16 mouse cellular contexts compared by ENCODE assay signal in genomic region chr12:16320536-16321402, GRCm38 (mm10).
DNase-seq lines count a peak whose midpoint lies in the region; ATAC-seq lines count a peak whose summit lies in the region.
"Had no signal": no experiment of that assay in that cellular context is flagged by ENCODE, and none has a peak within 500 bp of the region (broad histone marks: within the 10 kb centered on the region; RNA-seq: fewer than 3 reads in every experiment).

No protein-coding gene starts in this region.

- H3K9ac ChIP-seq in embryonic facial prominence, embryonic 13.5 days: no peak overlapping the region
- no peak overlapping the region for H3K9ac ChIP-seq in midbrain, embryonic 16.5 days (ENCODE audit: low read depth, low read length)
- H3K9ac ChIP-seq: embryonic facial prominence, embryonic 15.5 days; intestine, embryonic 15.5 days had no signal

- H3K4me3 ChIP-seq in embryonic facial prominence, embryonic 13.5 days: no peak overlapping the region
- no peak overlapping the region for H3K4me3 ChIP-seq in midbrain, embryonic 16.5 days (ENCODE audit: low read depth, low read length)
- H3K4me3 ChIP-seq: embryonic facial prominence, embryonic 15.5 days; intestine, embryonic 15.5 days had no signal

- no peak overlapping the region for H3K4me2 ChIP-seq in embryonic facial prominence, embryonic 13.5 days
- no peak overlapping the region for H3K4me2 ChIP-seq in midbrain, embryonic 16.5 days (ENCODE audit: low read length)
- H3K4me2 ChIP-seq: embryonic facial prominence, embryonic 15.5 days; intestine, embryonic 15.5 days had no signal

- no peak for ATAC-seq in embryonic facial prominence, embryonic 13.5 days (ENCODE audit: insufficient number of reproducible peaks, insufficient read depth, low FRiP score, low TSS enrichment, low read depth)
- peak; percentile 80 for ATAC-seq in midbrain, embryonic 16.5 days
- ATAC-seq: forebrain, embryonic 14.5 days; intestine, embryonic 15.5 days had no signal

- 0 out of 2 replicates have a peak overlapping the region, but pooled peaks have one; percentile 34 for H3K27ac ChIP-seq in embryonic facial prominence, embryonic 13.5 days
- H3K27ac ChIP-seq in midbrain, embryonic 16.5 days (ENCODE audit: low read length): peak overlapping the region; percentile 70
- H3K27ac ChIP-seq: embryonic facial prominence, embryonic 15.5 days; intestine, embryonic 15.5 days had no signal

- H3K36me3 ChIP-seq in embryonic facial prominence, embryonic 13.5 days: no peaks in the 10 kb centered on the region
- H3K36me3 ChIP-seq in midbrain, embryonic 16.5 days (ENCODE audit: control insufficient read depth, insufficient read depth, low read length): no peaks in the 10 kb centered on the region
- H3K36me3 ChIP-seq: embryonic facial prominence, embryonic 15.5 days; intestine, embryonic 15.5 days had no signal

- WGBS in embryonic facial prominence, embryonic 13.5 days: 54% methylated on average over 9 of the region's 9 CpGs
- 54% methylated on average over 9 of the region's 9 CpGs for WGBS in midbrain, embryonic 16.5 days

- H3K4me1 ChIP-seq in embryonic facial prominence, embryonic 13.5 days: peaks cover 7% of the 10 kb centered on the region; the same call in 1 of the 2 replicates
- H3K4me1 ChIP-seq in midbrain, embryonic 16.5 days (ENCODE audit: control insufficient read depth, insufficient read depth, low read length): no peaks in the 10 kb centered on the region
- H3K4me1 ChIP-seq: intestine, embryonic 15.5 days had no signal

- H3K27me3 ChIP-seq in embryonic facial prominence, embryonic 13.5 days: no peaks in the 10 kb centered on the region
- no peaks in the 10 kb centered on the region for H3K27me3 ChIP-seq in midbrain, embryonic 16.5 days (ENCODE audit: control insufficient read depth, insufficient read depth, low read depth, low read length)
- H3K27me3 ChIP-seq: embryonic facial prominence, embryonic 15.5 days; intestine, embryonic 15.5 days had no signal

- peak; percentile 3 for DNase-seq in embryo, embryonic 11.5 days (ENCODE audit: low read depth, low spot score)
- no peak for DNase-seq in embryo, embryonic 10.5 days (ENCODE audit: low spot score)
- peak; percentile 2 for DNase-seq in kidney, postnatal 14 days
- no peak for DNase-seq in kidney, postnatal 36 days
- no peak for DNase-seq in T-cell, adult 2 months (ENCODE audit: low spot score)
- DNase-seq in gastrocnemius, adult 8-10 months (ENCODE audit: low spot score in 2 of 2): no peak
- DNase-seq: cerebellum, adult 8-10 months; gastrocnemius, postnatal 14 days; layer of hippocampus, adult 9-11 months; lung, adult 2 months; retina, postnatal 1 day had no signal

- H3K9me3 ChIP-seq in embryonic facial prominence, embryonic 13.5 days: no peaks in the 10 kb centered on the region
- no peaks in the 10 kb centered on the region for H3K9me3 ChIP-seq in midbrain, embryonic 16.5 days (replicated peaks; ENCODE audit: control insufficient read depth, low read length, poor library complexity, severe bottlenecking)
- H3K9me3 ChIP-seq: embryonic facial prominence, embryonic 15.5 days; intestine, embryonic 15.5 days had no signal

Comparison
In these comparisons a context has a peak if more than half of its experiments do, and no peak if none do; other contexts are left out.
1. DNase-seq: peak in embryo, embryonic 11.5 days (single experiment) and kidney, postnatal 14 days (single experiment); none in embryo, embryonic 10.5 days (single experiment), kidney, postnatal 36 days (0 of 2), T-cell, adult 2 months (single experiment) and gastrocnemius, adult 8-10 months (0 of 2).